Mouse (Mus musculus): ENCODE measurements around the gene Naxd. TPM values are rescaled to one million over a fixed set of nuclear protein-coding genes. Genes with fewer than 3 reads are reported as not detected.
A peak's percentile ranks its signal among the peaks of the same experiment; 100 is the strongest.
"Not testable (repeated sequence)": the region's sequence is repeated elsewhere in the genome, so short reads cannot be mapped to it uniquely, and the experiment has no call there.

The Naxd gene
- total RNA-seq (2022) = 10 to 100 TPM; 73.9 to 84.5 (median 77.5) TPM

DNA sequence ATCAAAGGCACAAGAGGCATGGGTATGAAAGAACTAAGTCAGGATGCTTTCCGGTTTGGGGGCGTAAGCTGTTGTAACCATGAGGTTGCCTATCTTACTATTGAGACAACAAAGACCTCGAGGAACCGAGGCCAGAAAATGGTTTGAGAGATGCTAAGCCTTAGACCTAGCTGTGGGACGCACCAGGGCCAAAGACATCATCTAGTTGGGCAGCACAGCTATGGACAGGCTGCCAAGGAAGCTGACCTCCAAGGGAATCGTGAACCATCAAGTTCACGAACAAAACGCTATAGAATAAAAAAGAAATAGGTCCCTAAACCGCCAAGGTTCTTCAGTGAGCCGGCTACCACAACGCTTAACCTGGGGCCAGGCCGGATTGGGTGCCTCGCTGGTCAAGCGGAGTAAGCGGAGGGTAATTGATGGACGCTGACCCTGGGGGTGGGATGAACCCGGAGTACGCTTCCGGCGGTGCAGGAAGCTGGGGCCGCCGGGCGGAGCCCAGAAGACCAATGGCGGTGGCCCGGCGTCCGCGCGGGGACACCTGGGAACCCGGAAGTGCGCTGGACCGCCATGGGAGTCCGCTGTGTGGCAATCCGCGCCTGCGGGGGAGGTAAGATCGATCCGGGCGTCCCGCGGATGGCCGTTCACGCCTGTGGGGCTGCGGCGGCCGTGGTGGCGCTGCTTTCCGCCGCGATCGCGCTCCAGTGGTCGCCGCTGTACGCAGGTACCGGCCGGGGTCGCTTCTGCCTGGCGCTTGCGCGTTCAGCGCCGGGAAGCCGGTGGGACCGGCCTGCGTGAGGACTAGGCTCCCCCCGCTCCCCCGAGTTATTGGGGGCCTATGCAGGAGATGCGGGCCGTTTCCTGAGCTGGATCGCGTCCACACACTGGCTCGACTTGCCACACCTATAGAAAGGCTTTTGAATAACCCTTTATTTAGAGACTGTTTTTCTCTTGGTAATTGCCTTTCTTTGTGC is at the start of gene Naxd:
Gene Naxd (plus strand): TSS at position 490 of the 974 bp plus-strand sequence.
- DNase-seq = peak; percentile 88

GRCm38 (mm10) chr8:11447910-11448570 is 49.3 kb upstream of the Naxd start:
- no peak for DNase-seq

GRCm38 (mm10) chr8:11450184-11451113 is 46.9 kb upstream of the Naxd start:
- no peak for DNase-seq

DNA sequence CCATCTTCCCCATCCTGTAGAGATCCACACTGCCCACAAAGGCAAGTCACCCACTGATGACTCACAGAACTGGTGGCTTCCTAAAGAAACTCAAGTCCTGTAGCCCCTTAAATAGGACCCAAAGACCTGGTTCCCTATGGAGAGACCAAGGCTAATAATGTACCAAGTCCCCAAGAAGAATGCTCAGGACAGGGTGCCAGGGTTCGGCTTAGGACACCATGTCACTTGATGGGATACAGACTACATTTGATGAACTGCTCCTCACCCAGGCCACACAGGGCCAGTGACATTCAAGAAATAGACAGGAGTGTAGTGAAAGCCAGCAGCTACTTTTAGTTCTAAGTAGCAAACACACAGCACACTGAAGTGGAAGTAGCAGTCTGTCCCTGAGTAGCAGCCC is 45.2 kb upstream of the Naxd start:
- DNase-seq = no peak

GRCm38 (mm10) chr8:11452559-11452958 is 44.7 kb upstream of the Naxd start:
- DNase-seq = no peak

DNA sequence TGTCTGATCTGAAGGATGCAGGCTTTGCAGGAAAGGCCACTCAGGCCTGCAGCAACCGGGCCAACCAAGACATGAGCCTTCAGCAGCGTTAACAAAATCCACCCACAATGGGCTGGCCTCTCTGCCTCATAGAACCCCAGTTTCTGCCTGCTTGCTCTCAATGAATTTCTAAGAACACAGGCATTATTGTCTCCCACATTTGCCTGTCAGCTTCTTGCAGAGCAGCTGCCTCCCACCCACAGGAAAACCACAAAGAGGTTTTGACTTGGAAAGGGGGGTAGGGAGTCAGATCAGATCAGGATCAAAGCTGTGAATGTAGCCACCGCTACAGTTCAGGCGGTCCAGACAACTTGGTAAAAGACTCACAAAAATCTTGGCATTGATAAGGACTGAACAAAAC is 44.3 kb upstream of the Naxd start:
- no peak for DNase-seq

DNA sequence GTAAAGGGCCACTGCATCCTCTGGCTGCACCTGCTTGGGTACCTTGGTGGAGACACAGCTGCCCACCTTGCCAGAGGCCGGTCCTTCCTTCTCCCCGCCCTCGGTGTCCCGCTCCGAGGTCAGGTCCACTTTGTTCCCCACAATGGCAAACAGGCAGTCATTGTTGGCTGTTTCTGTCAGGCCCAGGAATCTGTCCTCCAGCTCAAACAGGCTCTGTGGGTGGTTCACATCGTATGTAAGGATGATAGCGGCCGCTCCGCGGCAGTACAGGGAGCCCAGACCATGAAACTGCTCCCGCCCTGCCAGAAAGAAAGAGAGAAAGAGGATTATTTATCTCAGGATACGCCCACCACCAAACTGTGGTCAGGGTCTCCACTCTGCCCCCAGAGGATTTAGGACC is 43.1 kb upstream of the Naxd start:
- DNase-seq = no peak

GRCm38 (mm10) chr8:11457278-11457677 is 40.0 kb upstream of the Naxd start:
- no peak for DNase-seq

DNA sequence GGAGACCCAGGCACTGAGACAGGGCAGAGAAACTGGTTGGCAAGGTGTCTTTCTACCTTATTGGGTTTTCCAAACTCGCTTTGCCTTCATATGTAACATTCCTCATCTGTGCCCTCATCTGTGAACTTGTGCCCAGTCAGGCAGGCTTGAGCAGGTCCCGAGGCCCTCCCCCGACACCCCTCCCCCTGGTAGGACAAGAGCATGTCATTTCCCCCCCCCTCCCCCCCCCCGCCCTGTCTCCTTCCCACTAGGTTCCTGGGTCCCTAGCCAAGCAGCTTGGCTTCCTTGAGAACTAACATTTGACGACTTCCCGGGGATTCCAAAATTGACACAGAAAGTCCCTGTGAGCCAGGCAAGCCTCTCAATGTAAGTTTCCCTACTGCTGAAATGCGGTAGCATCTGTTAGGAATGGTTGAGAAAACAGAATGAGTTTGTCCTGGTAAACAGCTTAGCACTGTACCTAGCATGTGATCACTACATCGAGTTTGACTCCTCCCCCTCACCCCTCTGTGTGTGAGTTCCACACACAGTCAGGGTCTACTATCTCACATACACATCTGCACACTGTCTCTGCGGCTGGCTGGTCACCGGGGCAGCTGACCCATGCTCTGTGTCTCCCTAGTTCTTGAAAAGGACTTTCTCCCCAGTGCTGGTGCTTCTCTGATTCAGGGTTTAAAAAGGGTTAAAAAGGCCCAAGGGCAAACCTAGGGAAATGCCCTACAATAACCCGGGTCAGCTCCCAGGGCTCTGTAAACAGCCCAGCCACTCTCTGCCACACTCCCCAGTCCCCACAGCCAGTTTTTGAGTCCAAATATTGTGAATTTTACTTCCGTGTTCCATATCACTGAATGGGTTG is 39.1 kb upstream of the Naxd start:
- no peak for DNase-seq

- DNase-seq = no peak
Observed at GRCm38 (mm10) chr8:11459016-11459415, 38.3 kb upstream of the Naxd start.

DNA sequence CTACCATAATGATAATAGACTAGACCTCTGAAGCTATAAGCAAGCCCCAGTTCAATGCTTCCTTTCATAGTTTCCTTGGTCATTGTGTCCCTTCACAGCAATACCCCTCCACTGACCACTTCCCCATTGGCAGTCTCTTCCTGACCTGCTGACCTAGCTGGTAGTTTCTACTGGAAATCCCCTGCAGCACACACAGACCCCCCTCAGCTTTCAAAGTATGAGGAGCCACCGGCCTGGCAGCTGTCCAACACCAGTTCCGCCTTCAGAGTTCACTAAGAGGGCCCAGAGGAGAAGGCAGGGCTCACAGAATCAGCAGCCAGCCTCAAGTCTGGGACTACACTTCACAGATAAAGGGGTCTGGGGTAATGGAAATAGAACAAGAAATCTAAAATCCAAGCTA is 36.4 kb upstream of the Naxd start:
- peak; percentile 51 for DNase-seq

DNA sequence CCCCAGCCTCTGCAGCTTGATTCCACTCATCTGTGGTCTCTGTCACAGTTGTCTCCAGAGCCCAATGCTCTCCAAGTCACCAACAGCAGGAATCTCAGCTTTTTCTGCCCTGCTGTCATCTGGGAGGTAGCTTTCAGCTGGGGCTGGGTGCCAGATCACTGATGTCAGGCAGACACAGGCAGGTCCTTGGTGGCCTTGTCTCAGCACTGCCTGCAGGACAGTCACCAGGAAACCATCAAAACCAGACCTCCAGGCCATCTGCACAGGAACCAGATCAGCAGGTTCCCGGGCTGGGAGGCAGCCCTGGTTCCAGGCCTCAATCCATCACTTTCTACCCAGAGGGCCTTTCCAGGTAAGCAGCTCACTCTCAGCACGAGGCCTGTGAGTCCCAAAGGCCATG is 35.5 kb upstream of the Naxd start:
- DNase-seq = peak; percentile 70

GRCm38 (mm10) chr8:11462641-11463040 is 34.7 kb upstream of the Naxd start:
- no peak for DNase-seq

GRCm38 (mm10) chr8:11463541-11463888 is 33.8 kb upstream of the Naxd start:
- no peak for DNase-seq

DNA sequence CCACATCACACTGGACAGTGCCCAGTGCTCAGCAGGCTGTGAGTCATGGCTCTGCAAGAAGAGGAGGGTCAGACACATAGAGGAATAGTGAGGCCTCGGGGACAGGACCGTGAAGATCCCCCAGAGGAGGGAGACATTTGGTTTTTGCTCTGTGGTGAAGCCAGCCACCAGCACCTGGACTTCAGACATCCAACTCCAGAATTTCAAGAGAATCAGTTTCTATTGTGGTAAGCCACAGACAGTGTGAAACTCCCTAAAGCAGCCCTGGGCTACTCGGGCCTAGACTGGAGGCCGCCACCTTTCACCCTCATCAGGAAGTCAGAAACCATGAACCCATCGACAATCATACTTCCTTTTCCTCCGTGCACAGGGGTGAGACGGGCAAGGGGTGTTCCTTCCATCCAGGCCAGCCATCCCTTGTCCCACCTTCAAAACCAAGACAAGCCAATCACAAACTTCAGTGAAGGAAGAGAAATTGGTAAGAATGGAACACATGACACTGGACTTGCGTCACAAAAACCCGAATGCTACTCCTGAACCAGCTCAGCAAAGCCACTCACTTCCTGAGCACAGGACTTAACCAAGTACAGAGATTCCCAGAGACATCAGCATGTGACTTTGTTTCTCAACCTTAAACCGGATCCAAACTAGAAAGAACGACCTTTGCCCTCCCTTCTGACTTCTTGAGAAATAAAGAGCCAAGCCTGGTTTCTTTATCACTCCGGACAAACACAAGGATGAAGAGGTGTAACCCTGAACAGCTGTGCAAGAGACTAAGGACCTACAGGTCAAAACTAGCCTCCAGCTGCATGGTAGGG is 33.2 kb upstream of the Naxd start:
- DNase-seq = peak; percentile 55

DNA sequence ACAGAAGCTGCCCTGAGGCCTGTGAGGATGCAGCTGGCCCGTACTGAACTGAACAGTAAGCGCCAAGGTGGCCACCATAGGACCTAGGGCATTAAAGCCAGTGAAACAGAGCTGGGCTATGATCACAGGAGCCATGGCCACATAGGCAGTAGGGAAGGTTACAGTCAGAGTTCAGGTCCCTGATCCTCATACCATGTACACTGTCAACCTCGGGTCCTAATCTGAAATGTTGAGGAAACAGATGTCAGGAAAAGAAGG is 32.7 kb upstream of the Naxd start:
- no peak for DNase-seq

GRCm38 (mm10) chr8:11465619-11466018 is 31.7 kb upstream of the Naxd start:
- DNase-seq = no peak

DNA sequence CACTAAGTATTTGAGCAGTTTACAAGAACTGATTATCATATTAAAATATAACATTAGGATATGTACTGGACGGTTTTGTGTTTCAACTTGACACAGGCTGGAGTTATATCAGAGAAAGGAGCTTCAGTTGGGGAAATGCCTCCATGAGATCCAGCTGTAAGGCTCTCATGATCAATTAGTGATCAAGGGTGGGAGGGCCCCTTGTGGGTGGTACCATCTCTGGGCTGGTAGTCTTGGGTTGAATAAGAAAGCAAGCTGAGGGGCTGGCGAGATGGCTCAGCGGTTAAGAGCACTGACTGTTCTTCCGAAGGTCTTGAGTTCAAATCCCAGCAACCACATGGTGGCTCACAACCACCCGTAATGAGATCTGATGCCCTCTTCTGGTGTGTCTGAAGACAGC is 30.8 kb upstream of the Naxd start:
- DNase-seq = not testable (repeated sequence)

DNA sequence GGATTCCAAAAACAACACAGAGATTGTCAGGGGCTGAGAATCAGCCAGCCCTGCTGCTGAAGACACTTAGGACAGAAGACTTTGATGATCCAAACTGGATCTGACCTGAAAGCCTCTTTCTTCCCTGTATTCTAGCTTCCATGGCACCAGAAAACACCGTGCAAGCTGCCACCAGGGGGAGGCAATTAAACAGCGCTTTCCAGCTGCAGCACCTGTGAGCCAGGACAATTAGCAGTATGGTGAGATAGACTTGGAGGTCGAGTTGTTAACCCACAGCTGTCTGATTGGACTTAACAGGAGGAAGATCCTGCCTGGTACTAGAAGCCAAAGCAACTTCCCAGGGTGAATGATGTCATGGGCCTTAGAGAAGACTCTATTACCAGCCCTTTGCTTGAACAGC is 28.2 kb upstream of the Naxd start:
- DNase-seq = no peak

- DNase-seq = no peak
Observed at GRCm38 (mm10) chr8:11470694-11471093, 26.6 kb upstream of the Naxd start.

DNA sequence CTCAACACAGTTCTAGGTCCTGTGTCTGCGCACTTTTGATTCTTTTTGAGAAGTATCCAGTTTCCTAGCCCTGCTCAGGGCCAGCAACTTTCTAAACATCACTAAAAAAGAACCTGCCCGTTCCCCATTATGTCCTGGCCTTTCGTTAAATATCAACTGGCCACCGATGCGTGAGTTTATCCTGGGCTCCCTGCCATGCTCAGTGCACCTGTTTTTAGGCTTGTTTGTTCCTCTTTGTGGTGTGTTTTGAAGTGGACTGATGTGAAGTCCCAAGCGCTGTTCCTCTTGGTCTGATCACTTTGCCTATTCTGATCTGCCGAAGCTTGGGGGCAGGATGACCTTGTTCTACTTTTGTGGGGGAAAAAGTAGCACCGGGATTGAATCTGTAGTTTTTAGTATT is 26.0 kb upstream of the Naxd start:
- DNase-seq = no peak
